Mouse (Mus musculus): ENCODE measurements around the gene Cacna1a. TPM values are rescaled to one million over a fixed set of nuclear protein-coding genes. Genes with fewer than 3 reads are reported as not detected.

Cacna1a gene
- total RNA-seq, 4 experiments from 2014 or later, result 6.3 to 18.1 (median 11.8) TPM

- DNase-seq, result peak; percentile 17
These were observed 25.9 kb downstream of the Cacna1a start for GRCm38 (mm10) chr8:84413886-84414851.

GRCm38 (mm10) chr8:84414918-84415317 is 26.7 kb downstream of the Cacna1a start:
- DNase-seq, result no peak

GRCm38 (mm10) chr8:84415378-84415898 is 27.2 kb downstream of the Cacna1a start:
- no peak for DNase-seq

GRCm38 (mm10) chr8:84416041-84416440 is 27.8 kb downstream of the Cacna1a start:
- no peak for DNase-seq

GRCm38 (mm10) chr8:84416915-84417314 is 28.7 kb downstream of the Cacna1a start:
- DNase-seq, result no peak

GRCm38 (mm10) chr8:84417840-84418239 is 29.6 kb downstream of the Cacna1a start:
- no peak for DNase-seq

- no peak for DNase-seq
These were observed 36.2 kb downstream of the Cacna1a start for GRCm38 (mm10) chr8:84424426-84424825.

GRCm38 (mm10) chr8:84426087-84426486 is 37.8 kb downstream of the Cacna1a start:
- DNase-seq, result no peak

- no peak for DNase-seq
These were observed 38.3 kb downstream of the Cacna1a start for GRCm38 (mm10) chr8:84426582-84426981.

- no peak for DNase-seq
These were observed 39.8 kb downstream of the Cacna1a start for GRCm38 (mm10) chr8:84428034-84428433.

GRCm38 (mm10) chr8:84429014-84429413 is 40.8 kb downstream of the Cacna1a start:
- DNase-seq, result no peak

- DNase-seq, result no peak
These were observed 41.3 kb downstream of the Cacna1a start for GRCm38 (mm10) chr8:84429492-84429891.

GRCm38 (mm10) chr8:84435370-84435769 is 47.1 kb downstream of the Cacna1a start:
- no peak for DNase-seq

GRCm38 (mm10) chr8:84439813-84440212 is 51.6 kb downstream of the Cacna1a start:
- no peak for DNase-seq

GRCm38 (mm10) chr8:84442043-84442442 is 53.8 kb downstream of the Cacna1a start:
- no peak for DNase-seq

GRCm38 (mm10) chr8:84446571-84446991 is 58.3 kb downstream of the Cacna1a start:
- DNase-seq, result no peak

GRCm38 (mm10) chr8:84454532-84454931 is 66.3 kb downstream of the Cacna1a start:
- peak; percentile 28 for DNase-seq

- no peak for DNase-seq
These were observed 70.6 kb downstream of the Cacna1a start for GRCm38 (mm10) chr8:84458853-84459252.

- no peak for DNase-seq
These were observed 71.0 kb downstream of the Cacna1a start for GRCm38 (mm10) chr8:84459276-84459675.

GRCm38 (mm10) chr8:84460698-84461097 is 72.5 kb downstream of the Cacna1a start:
- DNase-seq, result no peak

- no peak for DNase-seq
These were observed 78.7 kb downstream of the Cacna1a start for GRCm38 (mm10) chr8:84466932-84467331.

GRCm38 (mm10) chr8:84469076-84469475 is 80.8 kb downstream of the Cacna1a start:
- DNase-seq, result no peak

- peak; percentile 30 for DNase-seq
These were observed 83.2 kb downstream of the Cacna1a start for GRCm38 (mm10) chr8:84471271-84471995.
